Mouse (Mus musculus): Measurements from ENCODE around the gene Adcy6. TPM values are rescaled to one million over a fixed set of nuclear protein-coding genes. Genes with fewer than 3 reads are reported as not detected.

Gene Adcy6
- polyA plus RNA-seq, 1 experiment from 2014 or later, result 11.2 TPM

DNA sequence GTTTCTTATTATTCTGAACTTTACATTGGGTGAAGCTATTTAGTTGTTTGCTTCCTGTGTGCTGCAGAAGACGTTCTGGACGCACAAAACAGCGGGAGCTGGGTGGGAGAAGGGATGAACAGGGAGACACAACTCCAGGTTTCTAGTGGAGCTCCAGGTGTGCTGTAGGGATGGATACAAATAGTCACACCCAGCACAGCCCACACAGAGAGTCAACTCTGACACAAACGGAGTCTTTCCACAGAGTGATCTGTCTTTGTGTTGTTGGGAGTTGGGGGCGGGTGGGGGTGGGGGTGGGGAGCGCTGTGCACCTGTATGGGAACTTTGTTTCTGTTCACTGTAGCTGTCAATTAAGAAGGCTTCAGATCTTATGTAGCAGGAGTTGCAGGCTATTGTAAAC lies 12.8 kb upstream of the Adcy6 start:
- H3K4me2 ChIP-seq (ENCODE audit: low read depth, low read length, severe bottlenecking), result no peak overlapping the region
- DNase-seq (ENCODE audit: low spot score) (no peak), ATAC-seq (replicated peaks; ENCODE audit: low FRiP score) (no peak)
- H3K4me3 ChIP-seq (ENCODE audit: low read depth, low read length), result no peak overlapping the region
- no peaks in the 10 kb centered on the region; the same call in 1 of the 2 replicates for H3K27me3 ChIP-seq (ENCODE audit: control insufficient read depth, insufficient read depth, low read length)
- 14% methylated on average over 6 of the region's 6 CpGs for WGBS
- H3K4me1 ChIP-seq (replicated peaks; ENCODE audit: control insufficient read depth, insufficient read depth, low read length), result peaks cover 4% of the 10 kb centered on the region; the same call in 1 of the 2 replicates
- H3K9me3 ChIP-seq (ENCODE audit: control insufficient read depth, low read length), result no peaks in the 10 kb centered on the region
- H3K9ac ChIP-seq (ENCODE audit: low read length), result no peak overlapping the region
- H3K36me3 ChIP-seq (ENCODE audit: control insufficient read depth, insufficient read depth, low read length), result no peaks in the 10 kb centered on the region
- no peak overlapping the region for H3K27ac ChIP-seq (ENCODE audit: low read depth, low read length)

DNA sequence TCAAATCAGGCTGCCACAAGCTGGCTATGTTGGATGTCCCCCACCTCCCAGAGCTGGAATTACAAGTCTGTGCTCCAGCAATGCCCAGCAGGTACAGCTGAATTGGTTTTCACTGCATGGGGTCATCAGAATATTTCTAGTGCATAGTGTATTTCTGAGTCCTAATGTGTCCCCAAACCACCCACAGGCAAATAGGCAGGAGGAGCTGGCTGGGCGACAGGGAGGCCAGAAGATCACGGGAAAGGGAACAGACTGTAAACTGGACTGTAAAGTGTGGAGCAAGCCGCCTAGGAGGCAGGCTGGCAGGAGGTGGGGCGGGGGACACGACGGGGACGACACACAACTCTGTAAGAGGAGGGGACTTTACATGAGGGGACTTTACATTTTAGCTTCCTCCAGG lies 12.3 kb upstream of the Adcy6 start:
- 6% methylated on average over 7 of the region's 7 CpGs for WGBS
- Histone ChIP-seq H3K4me2 (ENCODE audit: low read depth, low read length, severe bottlenecking) (no peak overlapping the region), H3K9me3 (ENCODE audit: control insufficient read depth, low read length) (no peaks in the 10 kb centered on the region), H3K9ac (ENCODE audit: low read length) (peak overlapping the region; percentile 20; the same call in 1 of the 2 replicates), H3K27ac (ENCODE audit: low read depth, low read length) (no peak overlapping the region), H3K4me3 (ENCODE audit: low read depth, low read length) (no peak overlapping the region), H3K27me3 (ENCODE audit: control insufficient read depth, insufficient read depth, low read length) (no peaks in the 10 kb centered on the region; the same call in 1 of the 2 replicates), H3K4me1 (replicated peaks; ENCODE audit: control insufficient read depth, insufficient read depth, low read length) (peaks cover 4% of the 10 kb centered on the region; the same call in 1 of the 2 replicates), H3K36me3 (ENCODE audit: control insufficient read depth, insufficient read depth, low read length) (no peaks in the 10 kb centered on the region)
- DNase-seq (ENCODE audit: low spot score) (no peak), ATAC-seq (replicated peaks; ENCODE audit: low FRiP score) (no peak)

DNA sequence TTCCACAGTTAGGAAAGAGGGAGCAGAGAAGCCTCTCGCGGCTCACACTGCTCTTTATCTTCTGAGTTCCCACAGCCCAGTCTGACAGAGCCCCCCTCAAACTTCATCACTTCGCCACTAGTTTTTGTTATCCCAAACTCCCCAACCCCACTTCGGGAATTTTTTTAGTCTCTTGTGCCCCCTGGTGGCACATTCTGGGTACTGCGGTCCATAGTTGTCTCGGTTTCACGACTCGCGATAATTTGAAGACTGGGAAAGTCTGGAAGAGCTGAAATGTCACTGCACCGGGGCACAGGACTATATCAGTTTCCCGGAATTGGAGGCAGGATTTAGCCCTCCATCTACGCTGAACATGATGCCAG lies 7.3 kb upstream of the Adcy6 start:
- 3% methylated on average over 12 of the region's 12 CpGs for WGBS
- Histone ChIP-seq H3K36me3 (ENCODE audit: control insufficient read depth, insufficient read depth, low read length) (no peaks in the 10 kb centered on the region), H3K9ac (ENCODE audit: low read length) (peak overlapping the region; percentile 9; the same call in 1 of the 2 replicates), H3K4me1 (replicated peaks; ENCODE audit: control insufficient read depth, insufficient read depth, low read length) (peaks cover 6% of the 10 kb centered on the region; the same call in 1 of the 2 replicates), H3K9me3 (ENCODE audit: control insufficient read depth, low read length) (no peaks in the 10 kb centered on the region), H3K27ac (ENCODE audit: low read depth, low read length) (no peak overlapping the region), H3K27me3 (ENCODE audit: control insufficient read depth, insufficient read depth, low read length) (no peaks in the 10 kb centered on the region), H3K4me3 (ENCODE audit: low read depth, low read length) (no peak overlapping the region), H3K4me2 (ENCODE audit: low read depth, low read length, severe bottlenecking) (no peak overlapping the region)
- DNase-seq (ENCODE audit: low spot score), result peak; percentile 91
- ATAC-seq (replicated peaks; ENCODE audit: low FRiP score), result no peak

GRCm38 (mm10) chr15:98616362-98617175 lies 6.7 kb upstream of the Adcy6 start:
- Histone ChIP-seq H3K9me3 (ENCODE audit: control insufficient read depth, low read length) (no peaks in the 10 kb centered on the region), H3K4me3 (ENCODE audit: low read depth, low read length) (no peak overlapping the region), H3K4me2 (ENCODE audit: low read depth, low read length, severe bottlenecking) (no peak overlapping the region), H3K4me1 (replicated peaks; ENCODE audit: control insufficient read depth, insufficient read depth, low read length) (peaks cover 6% of the 10 kb centered on the region; the same call in 1 of the 2 replicates), H3K36me3 (ENCODE audit: control insufficient read depth, insufficient read depth, low read length) (no peaks in the 10 kb centered on the region), H3K27me3 (ENCODE audit: control insufficient read depth, insufficient read depth, low read length) (no peaks in the 10 kb centered on the region), H3K9ac (ENCODE audit: low read length) (peak overlapping the region; percentile 32; the same call in 1 of the 2 replicates), H3K27ac (ENCODE audit: low read depth, low read length) (no peak overlapping the region)
- DNase-seq (ENCODE audit: low spot score) (no peak), ATAC-seq (replicated peaks; ENCODE audit: low FRiP score) (no peak)
- 37% methylated on average over 20 of the region's 20 CpGs for WGBS

GRCm38 (mm10) chr15:98615751-98616150 lies 5.9 kb upstream of the Adcy6 start:
- Histone ChIP-seq H3K9me3 (ENCODE audit: control insufficient read depth, low read length) (no peaks in the 10 kb centered on the region), H3K27me3 (ENCODE audit: control insufficient read depth, insufficient read depth, low read length) (no peaks in the 10 kb centered on the region), H3K27ac (ENCODE audit: low read depth, low read length) (no peak overlapping the region), H3K36me3 (ENCODE audit: control insufficient read depth, insufficient read depth, low read length) (no peaks in the 10 kb centered on the region), H3K4me1 (replicated peaks; ENCODE audit: control insufficient read depth, insufficient read depth, low read length) (peaks cover 6% of the 10 kb centered on the region; the same call in 1 of the 2 replicates), H3K4me2 (ENCODE audit: low read depth, low read length, severe bottlenecking) (no peak overlapping the region), H3K4me3 (ENCODE audit: low read depth, low read length) (no peak overlapping the region), H3K9ac (ENCODE audit: low read length) (no peak overlapping the region)
- no peak for DNase-seq (ENCODE audit: low spot score)
- 71% methylated on average over 6 of the region's 6 CpGs for WGBS
- ATAC-seq (replicated peaks; ENCODE audit: low FRiP score), result no peak

GRCm38 (mm10) chr15:98614971-98615370 lies 5.1 kb upstream of the Adcy6 start:
- Histone ChIP-seq H3K27ac (ENCODE audit: low read depth, low read length) (no peak overlapping the region), H3K9ac (ENCODE audit: low read length) (no peak overlapping the region)
- no peak for ATAC-seq (replicated peaks; ENCODE audit: low FRiP score)

DNA sequence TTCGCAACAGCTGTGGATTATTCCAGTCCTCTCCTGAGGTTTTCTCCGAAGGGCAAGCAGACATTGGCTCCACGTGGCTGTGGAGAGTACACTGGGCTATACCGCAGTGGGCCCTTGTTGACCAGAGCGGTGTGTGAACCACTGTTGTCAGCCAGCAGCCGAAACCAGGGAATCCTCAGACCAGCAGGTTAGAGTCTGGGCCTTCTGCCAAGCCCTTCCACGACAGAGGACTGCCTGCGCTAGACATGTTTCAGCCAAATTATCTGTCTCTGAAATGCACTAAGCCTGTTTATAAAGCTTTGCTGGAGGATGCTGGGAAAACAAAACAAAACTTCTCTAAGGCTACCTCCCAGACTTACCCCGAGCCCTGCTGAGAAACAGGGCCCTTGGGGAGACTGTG lies 4.7 kb upstream of the Adcy6 start:
- WGBS, result 73% methylated on average over 9 of the region's 9 CpGs
- H3K9me3 ChIP-seq (ENCODE audit: control insufficient read depth, low read length), result no peaks in the 10 kb centered on the region
- no peak overlapping the region for H3K4me2 ChIP-seq (ENCODE audit: low read depth, low read length, severe bottlenecking)
- H3K9ac ChIP-seq (ENCODE audit: low read length), result peak overlapping the region; percentile 8
- no peak for DNase-seq (ENCODE audit: low spot score)
- H3K4me1 ChIP-seq (replicated peaks; ENCODE audit: control insufficient read depth, insufficient read depth, low read length), result peaks cover 8% of the 10 kb centered on the region; the same call in 1 of the 2 replicates
- no peaks in the 10 kb centered on the region for H3K36me3 ChIP-seq (ENCODE audit: control insufficient read depth, insufficient read depth, low read length)
- no peak overlapping the region for H3K27ac ChIP-seq (ENCODE audit: low read depth, low read length)
- H3K4me3 ChIP-seq (ENCODE audit: low read depth, low read length), result no peak overlapping the region
- no peak for ATAC-seq (replicated peaks; ENCODE audit: low FRiP score)
- no peaks in the 10 kb centered on the region for H3K27me3 ChIP-seq (ENCODE audit: control insufficient read depth, insufficient read depth, low read length)

More at GRCm38 (mm10) chr15:98614971-98615370, 5.1 kb upstream of the Adcy6 start:
- H3K4me3 ChIP-seq (ENCODE audit: low read depth, low read length), result no peak overlapping the region
- no peaks in the 10 kb centered on the region for H3K27me3 ChIP-seq (ENCODE audit: control insufficient read depth, insufficient read depth, low read length)
- no peak for DNase-seq (ENCODE audit: low spot score)
- WGBS, result 65% methylated on average over 6 of the region's 6 CpGs
- H3K9me3 ChIP-seq (ENCODE audit: control insufficient read depth, low read length), result no peaks in the 10 kb centered on the region
- H3K4me2 ChIP-seq (ENCODE audit: low read depth, low read length, severe bottlenecking), result no peak overlapping the region
- H3K4me1 ChIP-seq (replicated peaks; ENCODE audit: control insufficient read depth, insufficient read depth, low read length), result peaks cover 8% of the 10 kb centered on the region; the same call in 1 of the 2 replicates
- H3K36me3 ChIP-seq (ENCODE audit: control insufficient read depth, insufficient read depth, low read length), result no peaks in the 10 kb centered on the region

DNA sequence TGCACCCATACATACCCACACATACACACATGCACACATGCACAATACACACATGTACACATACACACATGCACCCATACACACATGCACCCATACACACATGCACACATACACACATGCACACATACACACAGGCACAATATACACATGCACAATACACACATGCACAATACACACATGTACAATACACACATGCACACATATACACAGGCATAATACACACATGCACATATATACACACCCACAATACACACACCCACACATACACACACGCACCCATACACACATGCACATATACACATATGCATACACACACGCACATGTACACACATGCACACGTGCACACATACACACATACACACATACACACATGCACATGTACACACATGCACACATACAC lies 2.4 kb upstream of the Adcy6 start:
- H3K9ac ChIP-seq (ENCODE audit: low read length), result no peak overlapping the region
- DNase-seq (ENCODE audit: low spot score) (no peak), ATAC-seq (replicated peaks; ENCODE audit: low FRiP score) (no peak)
- no peak overlapping the region for H3K27ac ChIP-seq (ENCODE audit: low read depth, low read length)
- H3K36me3 ChIP-seq (ENCODE audit: control insufficient read depth, insufficient read depth, low read length), result no peaks in the 10 kb centered on the region
- H3K4me1 ChIP-seq (replicated peaks; ENCODE audit: control insufficient read depth, insufficient read depth, low read length), result peaks cover 19% of the 10 kb centered on the region; the same call in 1 of the 2 replicates
- H3K9me3 ChIP-seq (ENCODE audit: control insufficient read depth, low read length), result no peaks in the 10 kb centered on the region
- 94% methylated on average over 3 of the region's 3 CpGs for WGBS
- H3K4me2 ChIP-seq (ENCODE audit: low read depth, low read length, severe bottlenecking), result no peak overlapping the region
- H3K27me3 ChIP-seq (ENCODE audit: control insufficient read depth, insufficient read depth, low read length), result no peaks in the 10 kb centered on the region
- H3K4me3 ChIP-seq (ENCODE audit: low read depth, low read length), result no peak overlapping the region
